Mouse (Mus musculus): Measurements from ENCODE around the gene Olfr781. TPM values are rescaled to one million over a fixed set of nuclear protein-coding genes. Genes with fewer than 3 reads are reported as not detected.
"Not testable (repeated sequence)": the region's sequence is repeated elsewhere in the genome, so short reads cannot be mapped to it uniquely, and the experiment has no call there.

Olfr781 gene
- total and polyA plus RNA-seq, 3 experiments = not detected

DNA sequence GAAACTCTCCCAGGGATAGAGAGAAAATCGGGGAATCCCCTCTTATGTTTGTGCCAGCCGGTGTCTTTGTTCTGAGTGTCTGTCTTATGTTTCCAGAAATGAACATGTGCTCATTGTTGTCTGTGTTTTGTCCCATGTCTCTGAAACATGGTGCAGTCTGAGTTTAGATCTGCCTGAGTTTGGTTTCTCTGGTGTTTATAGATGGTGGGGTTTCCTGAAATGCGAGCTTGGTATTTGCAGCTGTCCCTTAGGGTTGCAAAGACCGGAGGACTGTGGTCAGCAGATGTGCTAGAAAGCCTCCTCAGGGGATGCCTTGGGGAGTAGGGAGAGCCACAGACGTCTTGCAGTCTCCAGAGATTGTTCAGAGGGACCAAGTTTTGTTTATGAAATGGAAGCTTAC is 28.7 kb downstream of the Olfr781 start:
- no peak for TF ChIP-seq GATA2 (IDR thresholded peaks at IDR 0.05; ENCODE audit: borderline replicate concordance, low read depth, low read length)
- no peak for TF ChIP-seq TAL1 (conservative IDR thresholded peaks at IDR 0.05; ENCODE audit: low read depth, low read length)
- TF ChIP-seq GATA1 (IDR thresholded peaks at IDR 0.05; ENCODE audit: borderline replicate concordance, low read length) = no peak
- no peak for TF ChIP-seq POLR2AphosphoS5 (IDR thresholded peaks at IDR 0.05; ENCODE audit: insufficient replicate concordance, low read depth, low read length)
- TF ChIP-seq CTCF (IDR thresholded peaks at IDR 0.05; ENCODE audit: low read depth, low read length) = no peak
- Histone ChIP-seq H3K4me1 (ENCODE audit: insufficient read depth, low read depth, low read length) (no peaks in the 10 kb centered on the region), H3K36me3 (replicated peaks) (no peaks in the 10 kb centered on the region), H3K27me3 (ENCODE audit: insufficient read depth, low read length) (no peaks in the 10 kb centered on the region), H3K4me3 (ENCODE audit: low read depth, low read length) (no peak overlapping the region), H3K9me3 (replicated peaks) (no peaks in the 10 kb centered on the region)
- no peak for ATAC-seq (ENCODE audit: extremely low read depth, insufficient number of reproducible peaks, low FRiP score, poor library complexity, severe bottlenecking)
- no peak for DNase-seq (ENCODE audit: low spot score)

DNA sequence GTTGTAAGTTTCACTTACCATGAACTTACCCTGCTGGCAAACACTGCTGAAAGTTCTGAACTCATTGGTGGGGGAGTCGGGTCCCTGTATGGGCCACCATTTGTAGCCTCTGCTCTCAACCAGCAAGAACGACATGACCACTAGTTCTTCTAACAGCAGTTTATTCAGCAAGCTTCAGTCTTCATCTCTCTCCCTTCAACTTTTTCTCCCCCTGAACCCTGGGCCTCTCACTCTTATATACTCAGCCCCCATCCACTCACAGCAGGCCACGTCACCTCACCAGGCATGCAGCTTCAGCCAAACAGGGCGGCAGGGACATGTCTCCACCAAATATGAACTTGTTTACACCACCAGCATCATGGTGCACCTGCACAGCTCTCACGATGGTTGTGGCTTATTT is 45.4 kb downstream of the Olfr781 start:
- not testable (repeated sequence) for H3K36me3 ChIP-seq (replicated peaks); H3K9me3 ChIP-seq (replicated peaks); H3K4me3 ChIP-seq (ENCODE audit: low read depth, low read length); H3K27me3 ChIP-seq (ENCODE audit: insufficient read depth, low read length); DNase-seq (ENCODE audit: low spot score); ATAC-seq (ENCODE audit: extremely low read depth, insufficient number of reproducible peaks, low FRiP score, poor library complexity, severe bottlenecking); H3K4me1 ChIP-seq (ENCODE audit: insufficient read depth, low read depth, low read length)

Other genes starting within 250 kb of the Olfr781 start
Only the 20 nearest of the 23 such genes appear.
- gene Olfr769, start 211.0 kb upstream of the Olfr781 start, total RNA-seq (2014; fragmentation: Nextera tagmentation) = not detected in 2 replicates
- 0.06 TPM in 1 of 2 replicates, not detected in the other for gene Olfr769, start 211.0 kb upstream of the Olfr781 start, total RNA-seq (2017)
- not detected in 2 replicates for gene Olfr769, start 211.0 kb upstream of the Olfr781 start, polyA plus RNA-seq (2012)
- gene Olfr770, start 189.9 kb upstream of the Olfr781 start, total RNA-seq (2014; fragmentation: Nextera tagmentation) = not detected in 2 replicates
- 0.17 TPM in 1 of 2 replicates, not detected in the other for gene Olfr770, start 189.9 kb upstream of the Olfr781 start, total RNA-seq (2017)
- not detected in 2 replicates for gene Olfr770, start 189.9 kb upstream of the Olfr781 start, polyA plus RNA-seq (2012)
- gene Olfr771, start 164.1 kb upstream of the Olfr781 start, total RNA-seq (2014; fragmentation: Nextera tagmentation) = not detected in 2 replicates
- gene Olfr771, start 164.1 kb upstream of the Olfr781 start, total RNA-seq (2017) = 0.11 and 0.29 TPM in 2 replicates
- gene Olfr771, start 164.1 kb upstream of the Olfr781 start, polyA plus RNA-seq (2012) = not detected in 2 replicates
- not detected in 2 replicates for gene Olfr772, start 150.9 kb upstream of the Olfr781 start, total RNA-seq (2014; fragmentation: Nextera tagmentation)
- 0.12 and 0.38 TPM in 2 replicates for gene Olfr772, start 150.9 kb upstream of the Olfr781 start, total RNA-seq (2017)
- gene Olfr772, start 150.9 kb upstream of the Olfr781 start, polyA plus RNA-seq (2012) = not detected in 2 replicates
- not detected in 2 replicates for gene Olfr773, start 141.4 kb upstream of the Olfr781 start, total RNA-seq (2014; fragmentation: Nextera tagmentation)
- not detected in 2 replicates for gene Olfr773, start 141.4 kb upstream of the Olfr781 start, total RNA-seq (2017)
- not detected in 2 replicates for gene Olfr773, start 141.4 kb upstream of the Olfr781 start, polyA plus RNA-seq (2012)
- gene Olfr774, start 92.7 kb upstream of the Olfr781 start, total RNA-seq (2014; fragmentation: Nextera tagmentation) = not detected in 2 replicates
- not detected in 2 replicates for gene Olfr774, start 92.7 kb upstream of the Olfr781 start, total RNA-seq (2017)
- gene Olfr774, start 92.7 kb upstream of the Olfr781 start, polyA plus RNA-seq (2012) = not detected in 2 replicates
- gene Olfr775, start 80.4 kb upstream of the Olfr781 start, total RNA-seq (2014; fragmentation: Nextera tagmentation) = not detected in 2 replicates
- gene Olfr775, start 80.4 kb upstream of the Olfr781 start, total RNA-seq (2017) = 0.27 and 0.29 TPM in 2 replicates
- gene Olfr775, start 80.4 kb upstream of the Olfr781 start, polyA plus RNA-seq (2012) = not detected in 2 replicates
- gene Olfr776, start 69.7 kb upstream of the Olfr781 start, total RNA-seq (2014; fragmentation: Nextera tagmentation) = not detected in 2 replicates
- gene Olfr776, start 69.7 kb upstream of the Olfr781 start, total RNA-seq (2017) = 0.22 and 0.41 TPM in 2 replicates
- gene Olfr776, start 69.7 kb upstream of the Olfr781 start, polyA plus RNA-seq (2012) = not detected in 2 replicates
- not detected in 2 replicates for gene Olfr777, start 57.4 kb upstream of the Olfr781 start, total RNA-seq (2014; fragmentation: Nextera tagmentation)
- 0.17 and 0.44 TPM in 2 replicates for gene Olfr777, start 57.4 kb upstream of the Olfr781 start, total RNA-seq (2017)
- gene Olfr777, start 57.4 kb upstream of the Olfr781 start, polyA plus RNA-seq (2012) = not detected in 2 replicates
- gene Olfr780, start 10.7 kb upstream of the Olfr781 start, total RNA-seq (2014; fragmentation: Nextera tagmentation) = not detected in 2 replicates
- 0.17 and 0.33 TPM in 2 replicates for gene Olfr780, start 10.7 kb upstream of the Olfr781 start, total RNA-seq (2017)
- not detected in 2 replicates for gene Olfr780, start 10.7 kb upstream of the Olfr781 start, polyA plus RNA-seq (2012)
- gene Olfr782, start 20.0 kb downstream of the Olfr781 start, total RNA-seq (2014; fragmentation: Nextera tagmentation) = not detected in 2 replicates
- 0.23 TPM in 1 of 2 replicates, not detected in the other for gene Olfr782, start 20.0 kb downstream of the Olfr781 start, total RNA-seq (2017)
- gene Olfr782, start 20.0 kb downstream of the Olfr781 start, polyA plus RNA-seq (2012) = not detected in 2 replicates
- gene Olfr784, start 55.2 kb downstream of the Olfr781 start, total RNA-seq (2014; fragmentation: Nextera tagmentation) = not detected in 2 replicates
- gene Olfr784, start 55.2 kb downstream of the Olfr781 start, total RNA-seq (2017) = 0.12 and 0.16 TPM in 2 replicates
- not detected in 2 replicates for gene Olfr784, start 55.2 kb downstream of the Olfr781 start, polyA plus RNA-seq (2012)
- not detected in 2 replicates for gene Olfr785, start 76.6 kb downstream of the Olfr781 start, total RNA-seq (2014; fragmentation: Nextera tagmentation)
- gene Olfr785, start 76.6 kb downstream of the Olfr781 start, total RNA-seq (2017) = 0.06 TPM in 1 of 2 replicates, not detected in the other
- gene Olfr785, start 76.6 kb downstream of the Olfr781 start, polyA plus RNA-seq (2012) = not detected in 2 replicates
- not detected in 2 replicates for gene Olfr786, start 98.5 kb downstream of the Olfr781 start, total RNA-seq (2014; fragmentation: Nextera tagmentation)
- not detected in 2 replicates for gene Olfr786, start 98.5 kb downstream of the Olfr781 start, total RNA-seq (2017)
- not detected in 2 replicates for gene Olfr786, start 98.5 kb downstream of the Olfr781 start, polyA plus RNA-seq (2012)
- gene Olfr787, start 133.0 kb downstream of the Olfr781 start, total RNA-seq (2014; fragmentation: Nextera tagmentation) = not detected in 2 replicates
- gene Olfr787, start 133.0 kb downstream of the Olfr781 start, total RNA-seq (2017) = 0.16 TPM in 1 of 2 replicates, not detected in the other
- not detected in 2 replicates for gene Olfr787, start 133.0 kb downstream of the Olfr781 start, polyA plus RNA-seq (2012)
- not detected in 2 replicates for gene Olfr788, start 142.1 kb downstream of the Olfr781 start, total RNA-seq (2014; fragmentation: Nextera tagmentation)
- gene Olfr788, start 142.1 kb downstream of the Olfr781 start, total RNA-seq (2017) = 0.17 and 0.76 TPM in 2 replicates
- 0.02 TPM in 1 of 2 replicates, not detected in the other for gene Olfr788, start 142.1 kb downstream of the Olfr781 start, polyA plus RNA-seq (2012)
- not detected in 2 replicates for gene Olfr789, start 155.9 kb downstream of the Olfr781 start, total RNA-seq (2014; fragmentation: Nextera tagmentation)
- gene Olfr789, start 155.9 kb downstream of the Olfr781 start, total RNA-seq (2017) = 0.05 and 0.06 TPM in 2 replicates
- gene Olfr789, start 155.9 kb downstream of the Olfr781 start, polyA plus RNA-seq (2012) = not detected in 2 replicates
- not detected in 2 replicates for gene Olfr790, start 169.6 kb downstream of the Olfr781 start, total RNA-seq (2014; fragmentation: Nextera tagmentation)
- gene Olfr790, start 169.6 kb downstream of the Olfr781 start, total RNA-seq (2017) = 0.11 TPM in 1 of 2 replicates, not detected in the other
- gene Olfr790, start 169.6 kb downstream of the Olfr781 start, polyA plus RNA-seq (2012) = not detected in 2 replicates
- not detected in 2 replicates for gene Olfr791, start 192.9 kb downstream of the Olfr781 start, total RNA-seq (2014; fragmentation: Nextera tagmentation)
- gene Olfr791, start 192.9 kb downstream of the Olfr781 start, total RNA-seq (2017) = 0.05 and 0.29 TPM in 2 replicates
- not detected in 2 replicates for gene Olfr791, start 192.9 kb downstream of the Olfr781 start, polyA plus RNA-seq (2012)
- not detected in 2 replicates for gene Olfr792, start 210.3 kb downstream of the Olfr781 start, total RNA-seq (2014; fragmentation: Nextera tagmentation)
- not detected in 2 replicates for gene Olfr792, start 210.3 kb downstream of the Olfr781 start, total RNA-seq (2017)
- gene Olfr792, start 210.3 kb downstream of the Olfr781 start, polyA plus RNA-seq (2012) = not detected in 2 replicates

Measured in G1E (cell line).